Mouse (Mus musculus): ENCODE data around the gene Plaur.

- TF ChIP-seq CTCF (IDR thresholded peaks at IDR 0.05; ENCODE audit: control insufficient read depth, insufficient read depth, insufficient read length) = peak; percentile 23
- no peak for TF ChIP-seq CEBPB (IDR thresholded peaks at IDR 0.05; ENCODE audit: low read depth)
- TF ChIP-seq MAX (IDR thresholded peaks at IDR 0.05) = no peak
- TF ChIP-seq MYOG (IDR thresholded peaks at IDR 0.05; ENCODE audit: control insufficient read depth, extremely low read depth, insufficient read length) = no peak
- no peak for TF ChIP-seq USF1 (IDR thresholded peaks at IDR 0.05; ENCODE audit: low read depth)
- TF ChIP-seq MYOD1 (IDR thresholded peaks at IDR 0.05; ENCODE audit: control insufficient read depth, insufficient read length, low read depth) = no peak
Measured at GRCm38 (mm10) chr7:24472937-24473336, 10.7 kb downstream of the Plaur start.

Measured in C2C12 (cell line).